Mouse (Mus musculus) kidney, adult 11 months (tissue): ENCODE data around the gene Olfr742.
A peak's percentile ranks its signal among the peaks of the same experiment; 100 is the strongest.

ENCODE experiments used
- DNase-seq: peaks from one replicate; pipeline ENCODE4 v3.0.0; 2022

Gene Olfr742

DNA sequence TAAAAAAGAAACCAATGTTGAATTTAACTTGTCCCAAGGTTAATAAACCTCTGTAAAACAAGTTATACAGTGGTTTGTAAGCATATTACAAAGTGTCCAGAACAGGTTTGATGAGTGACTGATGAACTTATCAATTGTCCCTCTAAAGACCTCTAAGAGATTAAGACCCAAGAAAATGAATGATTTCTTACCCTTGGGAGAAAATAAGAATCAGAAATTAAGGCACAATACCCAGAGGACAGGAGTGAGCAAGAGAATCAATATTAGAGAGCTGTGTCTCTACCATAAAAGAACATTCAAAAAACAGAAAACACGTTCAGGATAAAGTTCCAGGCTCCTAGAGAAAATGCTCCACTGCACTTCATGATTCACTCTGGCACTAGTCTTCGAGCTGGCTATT lies at the start of gene Olfr742:
Olfr742 (plus strand) TSS at position 301 of the 400 bp plus-strand sequence.
- DNase-seq: no peak

GRCm38 (mm10) chr14:50472438-50472837 lies 31.0 kb upstream of the Olfr742 start, which contains the start of gene Olfr741:
TSS of gene Olfr741 (plus strand) at chr14:50472738.
- DNase-seq: no peak

GRCm38 (mm10) chr14:50478406-50478805 lies 25.0 kb upstream of the Olfr742 start:
- DNase-seq: peak; percentile 6

- DNase-seq: no peak
Measured at GRCm38 (mm10) chr14:50521539-50521938, 18.1 kb downstream of the Olfr742 start, which contains the start of gene Olfr743. TSS of gene Olfr743 (plus strand) at chr14:50521839.

GRCm38 (mm10) chr14:50552734-50553133 lies 49.3 kb downstream of the Olfr742 start:
- no peak for DNase-seq
